Mouse (Mus musculus): Measurements from ENCODE around the gene Vmp1. TPM values are rescaled to one million over a fixed set of nuclear protein-coding genes. Genes with fewer than 3 reads are reported as not detected.

Vmp1 gene
- polyA plus RNA-seq, 1 experiment from 2014 or later: 90.1 TPM

- ATAC-seq (ENCODE audit: insufficient number of reproducible peaks, low FRiP score, low TSS enrichment, low read depth): no peak
- no peak overlapping the region for H3K27ac ChIP-seq
- 90% methylated on average over 3 of the region's 3 CpGs for WGBS
Measured at GRCm38 (mm10) chr11:86668169-86668568, 15.5 kb downstream of the Vmp1 start.

GRCm38 (mm10) chr11:86667553-86667952 lies 16.1 kb downstream of the Vmp1 start:
- H3K4me2 ChIP-seq: no peak overlapping the region
- H3K9ac ChIP-seq: no peak overlapping the region
- no peaks in the 10 kb centered on the region for H3K27me3 ChIP-seq
- WGBS: 94% methylated on average over 2 of the region's 2 CpGs
- no peak overlapping the region for H3K4me3 ChIP-seq
- H3K36me3 ChIP-seq: peaks cover 19% of the 10 kb centered on the region
- ATAC-seq (ENCODE audit: insufficient number of reproducible peaks, low FRiP score, low TSS enrichment, low read depth): no peak
- H3K9me3 ChIP-seq: no peaks in the 10 kb centered on the region
- H3K27ac ChIP-seq: no peak overlapping the region
- H3K4me1 ChIP-seq: no peaks in the 10 kb centered on the region

More at GRCm38 (mm10) chr11:86668169-86668568, 15.5 kb downstream of the Vmp1 start:
- Histone ChIP-seq H3K9me3 (no peaks in the 10 kb centered on the region), H3K27me3 (no peaks in the 10 kb centered on the region), H3K4me2 (no peak overlapping the region), H3K9ac (no peak overlapping the region), H3K4me1 (no peaks in the 10 kb centered on the region), H3K36me3 (peaks cover 15% of the 10 kb centered on the region), H3K4me3 (no peak overlapping the region)

GRCm38 (mm10) chr11:86664406-86664805 lies 19.2 kb downstream of the Vmp1 start:
- 86% methylated on average over 3 of the region's 3 CpGs for WGBS
- Histone ChIP-seq H3K9ac (no peak overlapping the region), H3K27me3 (no peaks in the 10 kb centered on the region), H3K36me3 (peaks cover 34% of the 10 kb centered on the region), H3K4me1 (no peaks in the 10 kb centered on the region), H3K4me3 (no peak overlapping the region), H3K4me2 (no peak overlapping the region), H3K27ac (no peak overlapping the region), H3K9me3 (no peaks in the 10 kb centered on the region)
- ATAC-seq (ENCODE audit: insufficient number of reproducible peaks, low FRiP score, low TSS enrichment, low read depth): no peak

- Histone ChIP-seq H3K4me3 (no peak overlapping the region), H3K4me2 (no peak overlapping the region), H3K9ac (no peak overlapping the region), H3K4me1 (no peaks in the 10 kb centered on the region), H3K27ac (no peak overlapping the region), H3K9me3 (no peaks in the 10 kb centered on the region), H3K36me3 (peaks cover 34% of the 10 kb centered on the region), H3K27me3 (no peaks in the 10 kb centered on the region)
- no peak for ATAC-seq (ENCODE audit: insufficient number of reproducible peaks, low FRiP score, low TSS enrichment, low read depth)
Measured at GRCm38 (mm10) chr11:86663977-86664376, 19.7 kb downstream of the Vmp1 start.

- Histone ChIP-seq H3K9ac (no peak overlapping the region), H3K27me3 (no peaks in the 10 kb centered on the region), H3K27ac (no peak overlapping the region), H3K9me3 (no peaks in the 10 kb centered on the region), H3K4me1 (no peaks in the 10 kb centered on the region), H3K4me3 (no peak overlapping the region), H3K36me3 (peaks cover 34% of the 10 kb centered on the region), H3K4me2 (no peak overlapping the region)
- no peak for ATAC-seq (ENCODE audit: insufficient number of reproducible peaks, low FRiP score, low TSS enrichment, low read depth)
- 92% methylated on average over 8 of the region's 8 CpGs for WGBS
Measured at GRCm38 (mm10) chr11:86662986-86663895, 20.4 kb downstream of the Vmp1 start.

GRCm38 (mm10) chr11:86657863-86658262 lies 25.8 kb downstream of the Vmp1 start:
- H3K27me3 ChIP-seq: no peaks in the 10 kb centered on the region
- H3K9me3 ChIP-seq: no peaks in the 10 kb centered on the region
- no peaks in the 10 kb centered on the region for H3K4me1 ChIP-seq
- ATAC-seq (ENCODE audit: insufficient number of reproducible peaks, low FRiP score, low TSS enrichment, low read depth): no peak
- H3K27ac ChIP-seq: no peak overlapping the region
- no peak overlapping the region for H3K4me2 ChIP-seq
- no peak overlapping the region for H3K4me3 ChIP-seq
- H3K9ac ChIP-seq: no peak overlapping the region
- peaks cover 17% of the 10 kb centered on the region; the same call in 1 of the 2 replicates for H3K36me3 ChIP-seq

- ATAC-seq (ENCODE audit: insufficient number of reproducible peaks, low FRiP score, low TSS enrichment, low read depth): no peak
- H3K4me3 ChIP-seq: no peak overlapping the region
- no peaks in the 10 kb centered on the region for H3K27me3 ChIP-seq
- 74% methylated on average over 4 of the region's 4 CpGs for whole genome bisulfite sequencing
- H3K9me3 ChIP-seq: no peaks in the 10 kb centered on the region
- H3K27ac ChIP-seq: no peak overlapping the region
- no peak overlapping the region for H3K9ac ChIP-seq
- no peak overlapping the region for H3K4me2 ChIP-seq
- H3K36me3 ChIP-seq: peaks cover 13% of the 10 kb centered on the region; the same call in 1 of the 2 replicates
- H3K4me1 ChIP-seq: no peaks in the 10 kb centered on the region
Measured at GRCm38 (mm10) chr11:86656849-86657567, 26.6 kb downstream of the Vmp1 start.

- no peaks in the 10 kb centered on the region for H3K4me1 ChIP-seq
- no peak overlapping the region for H3K27ac ChIP-seq
- no peak overlapping the region for H3K9ac ChIP-seq
- no peaks in the 10 kb centered on the region for H3K27me3 ChIP-seq
- H3K4me3 ChIP-seq: no peak overlapping the region
- no peak overlapping the region for H3K4me2 ChIP-seq
- H3K36me3 ChIP-seq: peaks cover 3% of the 10 kb centered on the region; the same call in 1 of the 2 replicates
- H3K9me3 ChIP-seq: no peaks in the 10 kb centered on the region
- 44% methylated on average over 1 of the region's 1 CpGs for WGBS
- no peak for ATAC-seq (ENCODE audit: insufficient number of reproducible peaks, low FRiP score, low TSS enrichment, low read depth)
Measured at GRCm38 (mm10) chr11:86655671-86656070, 28.0 kb downstream of the Vmp1 start.

- Histone ChIP-seq H3K36me3 (no peaks in the 10 kb centered on the region; the same call in 1 of the 2 replicates), H3K27me3 (no peaks in the 10 kb centered on the region), H3K9ac (no peak overlapping the region), H3K27ac (peak overlapping the region; percentile 51; the same call in 1 of the 2 replicates), H3K4me1 (no peaks in the 10 kb centered on the region), H3K4me3 (no peak overlapping the region), H3K4me2 (no peak overlapping the region), H3K9me3 (no peaks in the 10 kb centered on the region)
- WGBS: 72% methylated on average over 4 of the region's 4 CpGs
- ATAC-seq (ENCODE audit: insufficient number of reproducible peaks, low FRiP score, low TSS enrichment, low read depth): no peak
Measured at GRCm38 (mm10) chr11:86654096-86654495, 29.5 kb downstream of the Vmp1 start.

- 23% methylated on average over 3 of the region's 3 CpGs for WGBS
- ATAC-seq (ENCODE audit: insufficient number of reproducible peaks, low FRiP score, low TSS enrichment, low read depth): no peak
- H3K4me1 ChIP-seq: no peaks in the 10 kb centered on the region
- H3K9me3 ChIP-seq: no peaks in the 10 kb centered on the region
- H3K4me3 ChIP-seq: no peak overlapping the region
- no peak overlapping the region for H3K4me2 ChIP-seq
- H3K27me3 ChIP-seq: no peaks in the 10 kb centered on the region
- H3K9ac ChIP-seq: no peak overlapping the region
- peak overlapping the region; percentile 51; the same call in 1 of the 2 replicates for H3K27ac ChIP-seq
- H3K36me3 ChIP-seq: no peaks in the 10 kb centered on the region; the same call in 1 of the 2 replicates
Measured at GRCm38 (mm10) chr11:86653446-86653845, 30.2 kb downstream of the Vmp1 start.

GRCm38 (mm10) chr11:86652578-86652979 lies 31.1 kb downstream of the Vmp1 start:
- Histone ChIP-seq H3K9me3 (no peaks in the 10 kb centered on the region), H3K4me3 (no peak overlapping the region), H3K4me1 (no peaks in the 10 kb centered on the region), H3K9ac (no peak overlapping the region), H3K4me2 (no peak overlapping the region), H3K36me3 (no peaks in the 10 kb centered on the region; the same call in 1 of the 2 replicates), H3K27me3 (no peaks in the 10 kb centered on the region), H3K27ac (no peak overlapping the region)
- WGBS: 83% methylated on average over 4 of the region's 4 CpGs
- ATAC-seq (ENCODE audit: insufficient number of reproducible peaks, low FRiP score, low TSS enrichment, low read depth): no peak

- no peaks in the 10 kb centered on the region for H3K36me3 ChIP-seq
- no peaks in the 10 kb centered on the region for H3K27me3 ChIP-seq
- no peak overlapping the region for H3K4me3 ChIP-seq
- peaks cover 4% of the 10 kb centered on the region; the same call in 1 of the 2 replicates for H3K4me1 ChIP-seq
- no peak overlapping the region for H3K27ac ChIP-seq
- no peak overlapping the region for H3K4me2 ChIP-seq
- WGBS: 76% methylated on average over 6 of the region's 6 CpGs
- no peaks in the 10 kb centered on the region for H3K9me3 ChIP-seq
- H3K9ac ChIP-seq: no peak overlapping the region
- no peak for ATAC-seq (ENCODE audit: insufficient number of reproducible peaks, low FRiP score, low TSS enrichment, low read depth)
Measured at GRCm38 (mm10) chr11:86650676-86651075, 33.0 kb downstream of the Vmp1 start.

Data from limb, embryonic 15.5 days (tissue).